In the genomic region with DNA sequence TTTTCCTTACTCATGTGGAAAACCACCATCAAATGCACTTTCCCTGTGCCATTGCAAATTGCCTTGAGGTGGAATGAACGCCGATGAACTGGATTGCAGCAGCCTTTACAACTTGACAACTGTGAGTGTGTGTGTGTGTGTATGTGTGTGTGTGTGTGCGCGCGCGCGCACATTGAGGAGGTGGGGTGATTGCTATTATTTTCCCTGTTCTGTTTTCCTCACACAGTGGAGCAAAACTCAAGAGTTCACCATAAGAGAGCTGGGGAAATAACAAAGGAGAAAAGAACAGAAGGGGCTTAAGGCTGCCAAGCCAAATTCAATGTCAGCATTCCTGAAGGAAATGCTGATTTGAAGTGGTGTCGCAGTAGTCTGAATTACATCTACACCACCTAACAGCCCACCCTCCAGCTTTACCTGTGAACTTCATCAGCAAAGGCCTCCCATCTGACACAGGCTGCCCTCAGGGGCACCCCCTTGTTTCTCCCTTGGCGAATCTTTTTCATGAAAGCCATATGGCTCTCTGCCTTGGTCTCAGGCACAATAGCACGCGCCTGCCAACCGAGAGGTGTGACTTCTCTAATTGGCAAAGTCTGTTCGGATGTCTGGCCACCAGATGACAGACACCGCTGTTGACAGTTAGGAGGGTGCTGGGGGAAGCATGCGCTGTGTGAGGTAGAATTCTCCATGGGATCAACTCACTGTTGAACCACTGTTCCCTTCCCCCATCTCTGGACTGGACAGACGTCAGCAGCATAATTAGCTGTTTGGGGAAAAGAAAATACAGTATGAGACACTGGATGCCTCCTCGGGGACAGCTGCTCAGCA, we compare ENCODE assay signal across 9 mouse cellular contexts. TPM values are rescaled to one million over a fixed set of nuclear protein-coding genes. Genes with fewer than 3 reads are reported as not detected.
A peak's percentile ranks its signal among the peaks of the same experiment; 100 is the strongest.
DNase-seq lines count a peak whose midpoint lies in the region; ATAC-seq and TF ChIP-seq lines count a peak whose summit lies in the region.
"Had no signal": no experiment of that assay in that cellular context is flagged by ENCODE, and none has a peak within 500 bp of the region (broad histone marks: within the 10 kb centered on the region; RNA-seq: fewer than 3 reads in every experiment).

No protein-coding gene starts in this region.

- no peak overlapping the region for H3K4me3 ChIP-seq in lung, postnatal 0 days (ENCODE audit: low read depth, low read length)
- no peak overlapping the region for H3K4me3 ChIP-seq in forebrain, embryonic 14.5 days (ENCODE audit: low read depth, low read length)
- H3K4me3 ChIP-seq in hindbrain, embryonic 12.5 days: no peak overlapping the region
- H3K4me3 ChIP-seq in midbrain, embryonic 10.5 days: no peak overlapping the region
- H3K4me3 ChIP-seq: erythroblast, embryonic 14.5 days had no signal

- TF ChIP-seq CTCF in lung, postnatal 0 days (IDR thresholded peaks at IDR 0.05): no peak

- H3K4me1 ChIP-seq in lung, postnatal 0 days (ENCODE audit: insufficient read depth, low read depth, low read length): no peaks in the 10 kb centered on the region
- H3K4me1 ChIP-seq in forebrain, embryonic 14.5 days (ENCODE audit: control insufficient read depth, insufficient read depth, low read length): peaks cover 10% of the 10 kb centered on the region; the same call in 1 of the 2 replicates
- peaks cover 12% of the 10 kb centered on the region for H3K4me1 ChIP-seq in hindbrain, embryonic 12.5 days
- H3K4me1 ChIP-seq in midbrain, embryonic 10.5 days: peaks cover 8% of the 10 kb centered on the region; the same call in 1 of the 2 replicates

- H3K27me3 ChIP-seq in lung, postnatal 0 days (replicated peaks; ENCODE audit: insufficient read depth, low read length): no peaks in the 10 kb centered on the region
- no peaks in the 10 kb centered on the region for H3K27me3 ChIP-seq in forebrain, embryonic 14.5 days (replicated peaks; ENCODE audit: control insufficient read depth, insufficient read depth, low read length)
- no peaks in the 10 kb centered on the region for H3K27me3 ChIP-seq in hindbrain, embryonic 12.5 days
- no peaks in the 10 kb centered on the region for H3K27me3 ChIP-seq in midbrain, embryonic 10.5 days (ENCODE audit: low read depth, poor library complexity, severe bottlenecking)

- no peak for TF ChIP-seq EP300 in lung, postnatal 0 days (IDR thresholded peaks at IDR 0.05)

- DNase-seq in lung, postnatal 0 days (ENCODE audit: low spot score): peak; percentile 63
- no peak for DNase-seq in lung, postnatal 14 days
- peak; percentile 95 for DNase-seq in forebrain, embryonic 14.5 days (ENCODE audit: low spot score)
- DNase-seq in midbrain, embryonic 10.5 days (ENCODE audit: low spot score): peak; percentile 24
- no peak for DNase-seq in urinary bladder, postnatal 10 days (ENCODE audit: low spot score)
- no peak for DNase-seq in kidney, adult 11 months
- DNase-seq in thymus, postnatal 14 days: no peak

- peak; percentile 68 for ATAC-seq in lung, postnatal 0 days
- ATAC-seq in forebrain, embryonic 14.5 days: peak; percentile 94
- peak; percentile 73 for ATAC-seq in hindbrain, embryonic 12.5 days (ENCODE audit: low FRiP score)

- no peak overlapping the region for H3K9ac ChIP-seq in lung, postnatal 0 days (replicated peaks; ENCODE audit: low read depth)
- H3K9ac ChIP-seq in forebrain, embryonic 14.5 days (ENCODE audit: low read length): no peak overlapping the region
- H3K9ac ChIP-seq in hindbrain, embryonic 12.5 days: no peak overlapping the region

- H3K27ac ChIP-seq in lung, postnatal 0 days (ENCODE audit: low read length): no peak overlapping the region
- H3K27ac ChIP-seq in forebrain, embryonic 14.5 days (ENCODE audit: low read depth, low read length): peak overlapping the region; percentile 82
- H3K27ac ChIP-seq in hindbrain, embryonic 12.5 days: 0 out of 2 replicates have a peak overlapping the region, but pooled peaks have one; percentile 40
- no peak overlapping the region for H3K27ac ChIP-seq in midbrain, embryonic 10.5 days (replicated peaks)

- 67% methylated on average over 17 of the region's 17 CpGs for WGBS in lung, postnatal 0 days
- WGBS in forebrain, embryonic 14.5 days: 41% methylated on average over 17 of the region's 17 CpGs
- 64% methylated on average over 17 of the region's 17 CpGs for WGBS in hindbrain, embryonic 12.5 days
- WGBS in midbrain, embryonic 10.5 days: 83% methylated on average over 17 of the region's 17 CpGs

- H3K9me3 ChIP-seq in lung, postnatal 0 days (ENCODE audit: low read length): no peaks in the 10 kb centered on the region
- H3K9me3 ChIP-seq in forebrain, embryonic 14.5 days (replicated peaks; ENCODE audit: control insufficient read depth, low read length): no peaks in the 10 kb centered on the region
- no peaks in the 10 kb centered on the region for H3K9me3 ChIP-seq in hindbrain, embryonic 12.5 days (replicated peaks)
- no peaks in the 10 kb centered on the region for H3K9me3 ChIP-seq in midbrain, embryonic 10.5 days (replicated peaks)

- peak overlapping the region; percentile 17; the same call in 1 of the 2 replicates for H3K4me2 ChIP-seq in lung, postnatal 0 days (replicated peaks; ENCODE audit: low read depth, low read length)
- no peak overlapping the region for H3K4me2 ChIP-seq in forebrain, embryonic 14.5 days (ENCODE audit: low read length)
- peak overlapping the region; percentile 13 for H3K4me2 ChIP-seq in hindbrain, embryonic 12.5 days (replicated peaks)

- no peaks in the 10 kb centered on the region for H3K36me3 ChIP-seq in lung, postnatal 0 days (ENCODE audit: insufficient read depth, low read length)
- no peaks in the 10 kb centered on the region for H3K36me3 ChIP-seq in forebrain, embryonic 14.5 days (ENCODE audit: control insufficient read depth, insufficient read depth, low read length)
- H3K36me3 ChIP-seq in hindbrain, embryonic 12.5 days: no peaks in the 10 kb centered on the region
- no peaks in the 10 kb centered on the region for H3K36me3 ChIP-seq in midbrain, embryonic 10.5 days

RNA-seq across cellular contexts. Expression of a gene that starts 47.6 kb away (rescaled TPM):
- polyA plus RNA-seq in lung, postnatal 0 days (2015; fragmentation: Nextera tagmentation; extraction: Ambion mirVana): 21.1 and 23.0 TPM in 2 replicates
- 79.1 and 85.0 TPM in 2 replicates for polyA plus RNA-seq in forebrain, embryonic 14.5 days (2014; fragmentation: Nextera tagmentation; extraction: Ambion mirVana)
- 64.8 and 67.9 TPM in 2 replicates for polyA plus RNA-seq in hindbrain, embryonic 12.5 days (2016; fragmentation: Nextera tagmentation; extraction: Ambion mirVana)
- polyA plus RNA-seq in midbrain, embryonic 10.5 days (2016; fragmentation: Nextera tagmentation; extraction: Ambion mirVana): 24.3 and 28.9 TPM in 2 replicates

Comparison
In these comparisons a context has a peak if more than half of its experiments do, and no peak if none do; other contexts are left out.
1. DNase-seq: peak in lung, postnatal 0 days (single experiment), forebrain, embryonic 14.5 days (single experiment) and midbrain, embryonic 10.5 days (single experiment); none in lung, postnatal 14 days (single experiment), urinary bladder, postnatal 10 days (single experiment), kidney, adult 11 months (single experiment) and thymus, postnatal 14 days (single experiment).
2. H3K27ac ChIP-seq: peak in forebrain, embryonic 14.5 days (single experiment) and hindbrain, embryonic 12.5 days (single experiment); none in lung, postnatal 0 days (single experiment) and midbrain, embryonic 10.5 days (single experiment).
3. Peak in every context shown above with its lines, with median percentiles within 50 percentile points of each other: ATAC-seq.